Mouse (Mus musculus) regulatory T cell (primary cell): Measurements from ENCODE around the gene Tradd.
"Not testable (repeated sequence)": the region's sequence is repeated elsewhere in the genome, so short reads cannot be mapped to it uniquely, and the experiment has no call there.

Experiments
- in situ Hi-C: fragments of 300-600 bp; cut with MboI, MseI; formaldehyde crosslinking; loops from one replicate; pipeline ENCODE4 v1.15.1; 2025; ENCODE audit warnings: high pct_unique_total_duplicates

Tradd gene

GRCm38 (mm10) chr8:105252680-105253537 is 11.5 kb downstream of the Tradd start:
- in situ Hi-C loops = loop anchor here (25.0 kb wide), 1 partner anchor 616 kb away; the partner anchor contains the start of genes Ciao2b and Rrad

- in situ Hi-C loops = loop anchor here (25.0 kb wide), 1 partner anchor 615 kb away; the partner anchor contains the start of genes Ciao2b and Rrad
Measured at GRCm38 (mm10) chr8:105251954-105252353, 12.5 kb downstream of the Tradd start.

DNA sequence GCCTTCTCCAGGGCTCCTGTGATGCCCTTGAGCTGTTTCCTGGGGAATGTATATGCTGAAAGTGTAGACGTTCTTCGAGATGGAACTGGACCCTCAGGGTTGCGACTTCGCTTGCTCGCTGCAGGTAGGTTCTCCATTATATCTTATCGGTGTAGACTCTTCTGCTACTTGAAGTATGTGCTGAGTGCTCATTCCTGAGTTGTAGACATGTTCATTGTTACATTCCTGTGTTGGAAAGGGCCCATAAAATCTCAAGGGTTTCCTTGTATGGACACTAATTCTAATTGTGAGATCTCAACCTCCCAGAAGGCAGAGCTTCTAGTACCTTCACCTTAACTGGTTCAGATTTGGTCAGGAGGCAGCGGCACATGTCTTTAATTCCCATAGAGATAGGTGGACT is 23.4 kb downstream of the Tradd start:
- in situ Hi-C loops = no loop called here

DNA sequence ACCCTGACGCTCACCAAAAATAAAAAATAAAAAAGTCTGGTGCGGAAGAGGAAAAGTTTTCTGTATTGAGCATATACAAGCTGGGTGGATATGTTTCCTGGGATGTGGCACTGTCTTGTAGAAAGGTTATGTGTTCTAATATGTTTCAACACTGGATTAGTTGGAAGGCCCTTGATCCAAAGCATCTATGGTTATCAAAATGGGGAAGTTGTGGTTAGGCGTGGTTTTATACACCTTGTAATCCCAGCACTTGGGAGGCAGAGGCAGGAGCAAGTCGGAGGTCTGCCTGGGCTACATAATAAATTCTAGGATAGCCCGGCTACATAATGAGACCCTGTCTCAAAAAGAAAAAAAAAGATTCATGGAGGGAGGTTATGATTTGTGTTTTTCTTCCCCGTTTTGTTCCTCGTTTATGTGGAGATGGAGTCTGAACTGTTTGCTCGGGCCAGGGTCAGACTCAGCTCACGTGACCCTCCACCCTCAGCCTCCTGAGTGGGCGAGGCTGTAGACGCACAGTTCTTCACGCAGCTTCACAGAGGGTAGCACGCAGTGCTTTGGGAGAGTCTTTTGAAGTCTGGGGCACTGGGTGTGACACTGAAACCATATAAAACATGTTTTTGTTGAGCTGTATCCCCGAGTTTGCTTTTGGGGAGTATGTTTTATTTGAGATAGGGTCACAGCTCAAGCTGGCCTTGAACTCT is 26.8 kb downstream of the Tradd start:
- in situ Hi-C loops = no loop called here

DNA sequence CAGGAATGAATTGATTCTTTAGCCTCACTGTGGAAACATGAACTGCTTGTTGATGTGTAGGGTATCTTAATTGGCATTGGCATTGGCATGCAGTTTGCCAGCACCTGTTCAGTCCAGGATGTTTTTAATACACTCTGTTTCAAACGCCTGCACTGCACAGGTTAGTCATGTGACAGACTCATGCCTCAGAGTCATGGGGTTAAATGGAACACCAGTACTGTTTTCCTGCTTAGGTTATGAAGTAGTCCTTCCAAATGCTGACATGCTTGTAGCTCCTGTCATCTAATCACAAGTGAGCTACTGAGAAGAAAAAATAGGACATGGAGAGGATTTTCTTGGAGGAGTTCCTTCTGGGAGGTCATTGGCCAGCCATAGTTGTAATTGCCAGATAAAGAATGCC is 29.2 kb downstream of the Tradd start:
- in situ Hi-C loops = no loop called here

DNA sequence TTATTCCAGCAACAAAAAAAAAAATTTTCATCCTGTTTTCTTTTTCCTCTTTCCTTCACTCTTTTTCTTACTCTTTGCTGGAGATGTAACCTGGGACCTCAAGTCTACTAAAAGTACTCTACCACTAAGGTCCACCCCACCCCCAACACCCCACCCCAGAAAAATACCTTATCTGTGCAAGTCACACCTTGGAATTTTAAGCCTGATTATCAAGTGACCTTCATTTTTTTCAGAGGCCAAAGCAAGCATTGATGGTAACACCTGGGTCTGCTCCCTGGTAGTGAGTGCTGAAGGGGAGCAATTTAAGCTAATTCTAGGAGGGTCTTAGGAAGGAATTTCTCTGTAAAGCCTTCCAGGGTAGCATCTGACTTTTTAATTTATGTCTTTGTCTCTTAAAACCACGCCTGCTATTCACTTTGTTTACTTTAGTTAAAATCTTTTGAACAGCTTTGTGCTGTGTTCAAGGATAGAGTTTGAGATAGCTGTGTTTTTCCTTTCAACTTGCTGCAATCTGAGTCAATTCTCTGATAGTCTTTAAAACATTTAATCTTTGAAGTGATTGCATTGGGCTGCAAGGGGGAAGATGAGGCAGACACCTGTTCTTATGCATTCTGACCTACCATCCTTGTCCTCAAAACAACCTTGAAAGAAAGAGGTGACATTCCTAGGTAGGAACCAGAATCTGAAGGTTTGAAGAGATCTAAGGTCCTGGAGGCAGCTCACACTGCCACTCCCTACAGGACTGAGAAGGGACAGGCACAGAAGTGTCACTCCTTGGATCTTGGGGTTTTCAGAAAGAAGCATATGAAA is 31.1 kb downstream of the Tradd start:
- in situ Hi-C loops = no loop called here

DNA sequence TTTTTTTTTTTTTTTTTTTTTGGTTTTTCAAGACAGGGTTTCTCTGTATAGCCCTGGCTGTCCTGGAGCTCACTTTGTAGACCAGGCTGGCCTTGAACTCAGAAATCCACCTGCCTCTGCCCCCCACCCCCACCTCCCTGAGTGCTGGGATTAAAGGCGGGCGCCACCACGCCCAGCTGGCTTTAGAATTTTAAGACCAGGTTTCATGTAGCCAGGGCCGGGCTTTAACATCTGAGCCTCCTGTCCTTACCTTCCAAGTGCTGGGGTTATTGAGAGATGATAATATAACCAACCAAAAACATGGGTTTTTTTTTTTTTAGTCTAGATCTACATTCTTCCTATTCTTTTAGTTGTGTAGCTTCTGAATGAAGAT is 32.1 kb downstream of the Tradd start:
- in situ Hi-C loops = not testable (repeated sequence)

GRCm38 (mm10) chr8:105231503-105232320 is 32.7 kb downstream of the Tradd start:
- in situ Hi-C loops = no loop called here

DNA sequence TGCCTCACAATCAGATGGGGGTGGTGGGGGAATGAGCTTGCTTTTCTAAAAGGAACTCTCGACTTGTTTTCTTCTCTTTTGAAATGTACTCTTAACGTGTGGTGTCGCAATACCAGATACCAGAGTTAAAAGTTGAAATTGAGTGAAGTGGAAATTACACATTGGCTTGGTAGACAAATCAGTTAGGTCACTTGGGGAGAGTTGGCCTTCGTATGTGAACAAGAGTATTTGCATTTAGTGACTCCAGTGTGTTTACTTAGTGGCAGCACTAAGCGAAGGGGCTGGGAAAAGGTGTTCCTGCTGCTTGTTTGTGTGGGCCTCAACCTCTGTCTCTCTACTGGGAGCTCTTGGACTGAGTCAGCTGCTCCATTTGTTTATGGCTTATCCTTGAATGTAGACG is 38.5 kb downstream of the Tradd start:
- in situ Hi-C loops = no loop called here

GRCm38 (mm10) chr8:105225272-105225593 is 39.2 kb downstream of the Tradd start:
- in situ Hi-C loops = no loop called here

DNA sequence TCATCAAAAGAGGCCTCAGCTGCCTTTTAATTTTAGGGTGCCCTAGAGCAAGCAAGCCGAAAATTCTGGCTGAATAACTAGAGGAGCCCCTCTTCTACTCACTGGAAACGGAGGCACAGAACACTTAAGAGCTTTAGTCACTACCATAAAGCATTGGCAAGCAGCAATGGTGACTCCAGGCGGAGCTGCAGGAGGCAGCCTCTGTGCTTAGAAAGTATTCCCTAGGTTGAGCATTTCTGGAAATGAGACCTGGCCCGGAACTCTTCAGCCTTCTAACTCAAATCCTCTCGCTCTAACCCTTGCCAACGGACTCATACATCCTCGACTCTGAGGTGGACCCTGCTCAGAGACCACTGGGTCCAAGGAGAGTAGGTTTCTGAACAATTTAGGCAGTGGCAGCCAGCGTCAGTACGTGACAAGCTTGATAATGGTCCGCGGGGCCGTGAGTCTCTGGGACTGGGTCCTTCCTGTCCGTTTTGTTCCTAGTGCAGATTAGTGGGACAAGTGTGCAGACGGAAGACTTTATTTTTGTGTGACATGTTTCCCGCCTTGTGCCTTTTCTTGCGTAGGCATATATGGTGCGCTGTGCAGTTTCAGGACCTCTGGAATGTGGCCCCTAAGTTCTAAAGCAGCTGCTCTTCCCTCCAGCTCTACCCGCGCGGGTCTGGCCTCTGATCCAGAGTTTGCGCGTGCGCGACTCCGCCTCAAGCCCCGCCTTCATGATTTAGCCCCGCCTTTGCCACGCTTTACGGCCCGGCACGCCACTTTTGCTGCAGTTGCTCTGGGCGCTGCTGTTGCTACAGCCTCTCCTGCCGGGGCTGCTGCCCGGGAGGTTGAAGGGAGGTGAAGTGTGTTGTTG is 39.8 kb downstream of the Tradd start, which contains the start of gene D230025D16Rik:
TSS of gene D230025D16Rik (plus strand) at position 733 of the 859 bp plus-strand sequence.
- in situ Hi-C loops = no loop called here

DNA sequence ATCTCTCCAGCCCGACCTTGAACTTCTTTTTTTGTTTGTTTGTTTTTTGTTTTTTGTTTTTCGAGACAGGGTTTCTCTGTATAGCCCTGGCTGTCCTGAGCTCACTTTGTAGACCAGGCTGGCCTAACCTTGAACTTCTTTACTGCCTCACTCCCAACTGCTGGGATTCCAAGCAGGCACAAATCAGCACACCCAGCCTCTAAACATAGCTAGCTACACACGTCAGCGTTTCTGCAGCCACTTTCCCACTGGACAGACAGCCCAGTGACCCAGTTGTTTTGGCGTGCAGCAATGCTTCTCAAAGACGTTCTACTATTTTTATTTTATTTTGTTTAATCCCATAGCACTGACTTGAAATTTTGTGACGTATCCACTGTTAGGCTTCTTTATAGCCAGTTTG is 40.6 kb downstream of the Tradd start:
- in situ Hi-C loops = no loop called here

DNA sequence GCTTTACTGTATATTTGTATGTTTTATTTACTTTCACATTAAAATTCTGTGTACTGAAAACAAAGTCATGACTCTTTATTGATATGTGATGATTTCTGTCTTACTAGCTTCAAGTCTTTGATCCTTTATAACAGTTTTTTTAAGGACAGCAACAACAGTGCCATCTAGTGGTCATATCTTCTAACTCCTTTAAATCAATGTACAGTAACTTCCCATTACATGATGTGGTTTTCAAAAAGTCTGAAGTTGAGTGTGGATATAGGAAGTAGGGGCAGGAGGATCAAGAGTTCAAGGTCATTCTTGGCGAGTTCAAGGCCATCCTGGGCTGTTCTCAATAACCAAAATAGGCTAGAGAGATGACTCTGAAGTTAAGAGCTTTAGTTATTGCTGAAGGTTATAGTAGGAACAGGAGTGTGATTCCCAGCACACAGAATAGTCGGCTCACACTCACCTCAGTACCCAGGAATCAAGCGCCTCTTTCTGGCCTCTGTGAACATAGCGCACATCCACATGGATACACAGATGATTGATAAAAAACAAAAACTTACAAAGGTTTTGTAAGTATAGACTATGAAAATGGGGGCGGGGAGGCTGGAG is 46.4 kb downstream of the Tradd start:
- in situ Hi-C loops = no loop called here

DNA sequence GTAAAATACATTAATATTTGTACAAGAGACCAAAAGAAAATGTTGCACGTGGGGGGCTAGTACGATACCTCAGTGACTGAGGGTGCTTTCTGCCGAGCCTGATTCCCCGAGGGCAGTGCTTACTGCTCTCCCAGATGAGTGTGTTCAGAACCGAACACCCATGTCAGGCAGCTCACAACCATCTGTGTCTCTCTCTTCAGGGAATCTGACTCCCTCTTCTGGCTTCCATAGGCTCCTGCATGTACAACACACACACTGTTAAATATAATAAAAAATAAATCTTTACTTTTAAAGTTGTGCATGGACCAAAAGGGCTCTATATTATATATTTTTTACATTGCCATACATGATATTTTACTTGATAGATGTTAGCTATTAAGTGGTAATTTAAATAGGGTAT is 50.3 kb downstream of the Tradd start:
- in situ Hi-C loops = no loop called here

GRCm38 (mm10) chr8:105209153-105210110 is 55.0 kb downstream of the Tradd start:
- in situ Hi-C loops = no loop called here
